Mouse (Mus musculus) liver, embryonic 14.5 days (tissue): ENCODE measurements around the gene Tlk1. TPM values are rescaled to one million over a fixed set of nuclear protein-coding genes. Genes with fewer than 3 reads are reported as not detected.

Experiments
- ATAC-seq: fragments of 200-750 bp; cut with Nextera tagmentation; 2 replicates; pipeline ENCODE4 v1.8.0; 2017; ENCODE audit warnings: moderate number of reproducible peaks, mild to moderate bottlenecking, moderate library complexity; ENCODE audit not compliant: insufficient read depth
- DNase-seq, 3 experiments: peaks; one replicate each; pipeline ENCODE4 v3.0.0-alpha.2; 2012 to 2013; ENCODE audit warnings: low read depth in 3 of 3, low spot score in 3 of 3
- H3K27ac ChIP-seq: fragments of 300-500 bp; sonication (generic); 2 replicates; pipeline ENCODE4 v1.5.1; 2014; ENCODE audit warnings: moderate library complexity, mild to moderate bottlenecking, control low read depth, inconsistent platforms
- H3K27me3 ChIP-seq: fragments of 300-500 bp; sonication (generic); 2 replicates; pipeline ENCODE4 v1.6.1; 2014; ENCODE audit warnings: mild to moderate bottlenecking, low read length, moderate library complexity; ENCODE audit not compliant: control insufficient read depth, insufficient read depth
- H3K36me3 ChIP-seq: fragments of 300-500 bp; sonication (generic); replicated peaks from 2 replicates; pipeline ENCODE4 v1.6.1; 2014; ENCODE audit warnings: low read depth; ENCODE audit not compliant: control insufficient read depth, insufficient read depth
- H3K4me1 ChIP-seq, 2 experiments: fragments of 200-500 bp in 1 of 2; fragments of 300-500 bp in 1 of 2; sonication (generic) in 1 of 2; replicated peaks; 2 replicates each; pipeline ENCODE4 v1.6.1; 2012 to 2014; ENCODE audit warnings: antibody characterized with exemption in 1 of 2, inconsistent platforms in 1 of 2, low read length in 1 of 2; ENCODE audit not compliant: control insufficient read depth in 2 of 2, insufficient read depth in 2 of 2
- H3K4me2 ChIP-seq: fragments of 300-500 bp; sonication (generic); 2 replicates; pipeline ENCODE4 v1.6.1; 2014; ENCODE audit warnings: low read depth, mild to moderate bottlenecking, control low read depth, moderate library complexity
- H3K4me3 ChIP-seq, 2 experiments: fragments of 200-500 bp in 1 of 2; fragments of 300-500 bp in 1 of 2; sonication (generic) in 1 of 2; 2 replicates each; pipeline ENCODE4 v1.5.1; 2012 to 2014; ENCODE audit warnings: low read depth in 2 of 2, low read length in 2 of 2, mild to moderate bottlenecking in 2 of 2, control low read depth in 1 of 2, inconsistent platforms in 1 of 2, moderate library complexity in 1 of 2; ENCODE audit not compliant: insufficient read depth in 1 of 2
- H3K9ac ChIP-seq: fragments of 300-500 bp; sonication (generic); replicated peaks from 2 replicates; pipeline ENCODE4 v1.6.1; 2014; ENCODE audit warnings: mild to moderate bottlenecking, control low read depth, moderate library complexity
- H3K9me3 ChIP-seq: fragments of 300-500 bp; sonication (generic); 2 replicates; pipeline ENCODE4 v1.6.1; 2016; ENCODE audit warnings: low read length, mixed read lengths; ENCODE audit not compliant: control insufficient read depth
- CTCF ChIP-seq: IDR thresholded peaks from 2 replicates; pipeline ENCODE4 v1.5.1; 2016; ENCODE audit warnings: antibody characterized with exemption, low read depth, control low read depth
- EP300 ChIP-seq: IDR thresholded peaks from 2 replicates; pipeline ENCODE4 v1.6.1; 2016; ENCODE audit warnings: antibody characterized with exemption, low read depth
- WGBS: fragments of 180-500 bp; shearing (Covaris S2); extraction: QIAGEN DNeasy Blood & Tissue Kit; methylation state at CpG from one replicate; pipeline ENCODE4 v1.1.7; 2014; ENCODE audit not compliant: insufficient replicate concordance; 5-methylcytosine and 5-hydroxymethylcytosine counted together
- polyA plus RNA-seq, 2 experiments: library from polyadenylated mRNA; depleted of rRNA in 1 of 2; stranded (reverse) in 1 of 2; unstranded in 1 of 2; fragments of >200 nt; fragmentation: Nextera tagmentation in 1 of 2; extraction: Ambion mirVana in 1 of 2; gene quantifications; 2 replicates each; pipeline versions ENCODE4 v1.2.1 to v1.2.3; 2012 to 2014

Gene Tlk1
- polyA plus RNA-seq, 2 experiments: 23.7 to 24.3 TPM

- H3K9ac ChIP-seq: no peak overlapping the region
- no peak for ATAC-seq
- H3K36me3 ChIP-seq: no peaks in the 10 kb centered on the region
- H3K4me1 ChIP-seq: peaks cover 2 to 4% of the 10 kb centered on the region in 2 experiments; a peak in 2 of 4 replicates
- H3K4me2 ChIP-seq: no peak overlapping the region
- H3K27me3 ChIP-seq: no peaks in the 10 kb centered on the region
- TF ChIP-seq EP300 (no peak), CTCF (no peak)
- no peaks in the 10 kb centered on the region for H3K9me3 ChIP-seq
- no peak overlapping the region for H3K4me3 ChIP-seq
- no peak for DNase-seq
- no peak overlapping the region for H3K27ac ChIP-seq
- 34% methylated on average over 8 of the region's 8 CpGs for WGBS
Observed at GRCm38 (mm10) chr2:70854231-70854888, 28.8 kb upstream of the Tlk1 start.

- TF ChIP-seq CTCF (no peak), EP300 (no peak)
- Histone ChIP-seq H3K4me3 (no peak overlapping the region), H3K27ac (no peak overlapping the region), H3K4me2 (no peak overlapping the region), H3K36me3 (no peaks in the 10 kb centered on the region), H3K9me3 (no peaks in the 10 kb centered on the region), H3K27me3 (peaks cover 3% of the 10 kb centered on the region; the same call in 1 of the 2 replicates), H3K9ac (no peak overlapping the region), H3K4me1 (peaks cover 2 to 4% of the 10 kb centered on the region in 2 experiments; a peak in 2 of 4 replicates)
- ATAC-seq (no peak), DNase-seq (no peak)
- WGBS: 69% methylated on average over 7 of the region's 7 CpGs
Observed at GRCm38 (mm10) chr2:70853329-70853728, 27.8 kb upstream of the Tlk1 start.

GRCm38 (mm10) chr2:70852796-70853221 lies 27.3 kb upstream of the Tlk1 start:
- 51% methylated on average over 11 of the region's 11 CpGs for WGBS
- H3K9me3 ChIP-seq: no peaks in the 10 kb centered on the region
- H3K27ac ChIP-seq: no peak overlapping the region
- ATAC-seq (no peak), DNase-seq (no peak)
- H3K4me1 ChIP-seq: peaks cover 2 to 4% of the 10 kb centered on the region in 2 experiments; a peak in 2 of 4 replicates
- H3K4me2 ChIP-seq: no peak overlapping the region
- H3K36me3 ChIP-seq: no peaks in the 10 kb centered on the region
- TF ChIP-seq CTCF: no peak
- TF ChIP-seq EP300: no peak
- peaks cover 3% of the 10 kb centered on the region; the same call in 1 of the 2 replicates for H3K27me3 ChIP-seq
- H3K9ac ChIP-seq: no peak overlapping the region
- no peak overlapping the region for H3K4me3 ChIP-seq

GRCm38 (mm10) chr2:70852186-70852795 lies 26.8 kb upstream of the Tlk1 start:
- Histone ChIP-seq H3K9me3 (no peaks in the 10 kb centered on the region), H3K9ac (no peak overlapping the region), H3K4me1 (peaks cover 2 to 4% of the 10 kb centered on the region in 2 experiments; a peak in 2 of 4 replicates), H3K4me3 (no peak overlapping the region), H3K27ac (no peak overlapping the region), H3K27me3 (peaks cover 3% of the 10 kb centered on the region; the same call in 1 of the 2 replicates), H3K36me3 (no peaks in the 10 kb centered on the region), H3K4me2 (no peak overlapping the region)
- WGBS: 42% methylated on average over 7 of the region's 8 CpGs
- TF ChIP-seq EP300 (no peak), CTCF (no peak)
- ATAC-seq (no peak), DNase-seq (no peak)

GRCm38 (mm10) chr2:70845871-70846270 lies 20.3 kb upstream of the Tlk1 start:
- no peak for TF ChIP-seq CTCF
- no peak for TF ChIP-seq EP300
- Histone ChIP-seq H3K9me3 (no peaks in the 10 kb centered on the region), H3K4me2 (no peak overlapping the region), H3K4me3 (no peak overlapping the region), H3K4me1 (peaks cover 0 to 7% of the 10 kb centered on the region in 2 experiments; a peak in 2 of 4 replicates), H3K9ac (no peak overlapping the region), H3K27ac (no peak overlapping the region), H3K27me3 (peaks cover 3% of the 10 kb centered on the region; the same call in 1 of the 2 replicates), H3K36me3 (no peaks in the 10 kb centered on the region)
- ATAC-seq (no peak), DNase-seq (no peak)
- WGBS: 50% methylated on average over 2 of the region's 2 CpGs
